Mouse (Mus musculus): ENCODE measurements around the gene Ppl.
A peak's percentile ranks its signal among the peaks of the same experiment; 100 is the strongest.

The Ppl gene

DNA sequence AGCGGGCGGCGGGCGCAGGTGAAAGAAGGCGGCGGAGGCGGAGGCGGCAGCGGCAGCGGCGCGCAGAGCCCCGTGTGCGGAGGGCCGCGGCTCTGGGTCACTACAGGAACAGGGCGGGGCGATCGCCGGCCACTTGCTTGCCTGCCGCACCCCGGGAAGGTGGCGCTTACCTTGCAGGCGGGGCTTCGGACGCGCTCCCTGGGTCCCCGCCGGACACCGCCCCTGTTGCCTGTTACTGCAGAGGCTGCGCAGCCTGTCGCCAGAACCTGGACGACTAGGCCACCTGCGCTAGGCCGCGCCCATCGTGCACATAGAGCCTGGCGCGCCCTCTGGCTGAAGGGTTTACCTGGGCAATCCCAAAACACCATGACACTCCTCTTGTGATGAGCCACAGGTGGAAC is at the start of gene Ppl:
Gene Ppl (minus strand): TSS at position 21 of the 401 bp plus-strand sequence.
- peak; percentile 63 for DNase-seq

DNA sequence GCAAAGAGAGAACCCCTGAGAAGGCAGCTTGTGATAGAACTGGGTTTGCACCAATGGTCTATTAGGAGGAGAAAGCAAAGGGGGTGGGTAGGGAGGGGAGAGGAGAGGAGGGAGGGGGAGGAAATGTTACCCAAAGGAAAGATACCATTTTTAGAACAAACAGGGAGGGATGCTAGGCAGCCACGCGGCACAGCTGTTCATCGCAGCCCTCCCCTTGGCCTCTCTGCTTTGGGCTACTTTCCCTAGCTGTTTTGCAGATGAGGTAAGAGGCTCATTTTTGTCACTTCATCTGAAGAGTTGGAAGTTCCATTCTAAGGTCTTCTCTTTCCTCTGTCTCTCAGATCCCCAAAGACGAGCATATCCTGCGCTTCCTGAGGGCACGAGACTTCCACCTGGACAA is 40.4 kb upstream of the Ppl start:
- DNase-seq = no peak

DNA sequence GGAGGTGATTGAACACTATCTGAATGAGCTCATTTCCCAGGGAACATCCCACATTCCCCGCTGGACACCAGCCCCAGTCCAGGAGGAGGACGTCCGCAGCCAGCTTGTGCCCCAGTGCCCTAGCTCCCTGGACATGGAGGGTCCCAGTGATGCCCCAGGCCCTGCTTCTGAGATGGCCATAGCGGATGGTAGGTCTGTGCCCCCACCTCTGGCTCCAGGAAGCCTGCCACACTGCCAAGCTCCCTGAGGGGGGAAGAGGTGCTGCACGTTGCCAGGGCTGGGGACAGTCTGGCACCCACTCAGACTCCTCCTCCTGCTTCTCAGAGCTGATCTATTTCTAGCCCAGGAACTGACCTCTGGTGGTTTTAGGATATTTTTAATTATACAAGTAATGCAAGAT is 36.6 kb upstream of the Ppl start:
- DNase-seq = no peak

DNA sequence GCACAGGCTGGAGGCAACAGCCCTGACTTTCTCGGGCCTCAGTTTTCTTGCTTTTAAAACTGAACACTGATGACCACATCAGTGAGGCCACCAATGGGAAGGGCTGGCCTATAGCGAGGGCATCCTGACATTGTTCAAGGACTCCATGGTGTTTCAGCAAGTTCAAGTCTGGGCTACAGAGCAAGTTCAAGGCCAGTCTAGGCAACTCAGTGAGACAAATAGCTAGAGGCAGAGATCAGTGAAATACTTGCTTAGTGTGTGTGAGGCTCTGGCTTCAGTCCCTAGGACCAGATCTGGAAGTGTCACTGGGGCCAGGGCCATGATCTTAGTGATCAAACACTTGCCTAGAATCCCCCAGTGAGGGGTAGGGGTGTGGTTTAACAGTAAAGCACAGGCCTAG is 35.8 kb upstream of the Ppl start:
- DNase-seq = no peak

DNA sequence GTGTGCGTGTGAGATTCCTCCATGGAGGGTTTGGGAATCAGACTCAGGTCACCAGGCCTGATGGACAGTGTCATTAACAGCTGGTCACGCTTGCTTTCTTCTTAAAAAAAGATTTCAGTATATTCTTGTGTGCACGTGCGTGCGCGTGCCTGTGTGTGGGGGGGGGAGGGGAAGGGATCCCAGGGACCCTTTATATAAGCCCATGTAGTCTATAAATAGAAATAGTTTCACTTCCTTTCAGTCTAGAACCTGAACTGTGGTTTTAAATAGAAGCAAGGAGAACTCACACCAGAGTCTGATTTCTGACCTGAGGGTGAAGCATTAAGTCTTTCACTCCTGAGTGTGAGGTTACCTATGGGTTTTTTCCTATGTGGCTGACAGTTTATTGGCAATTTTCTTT is 32.1 kb upstream of the Ppl start:
- DNase-seq = no peak

DNA sequence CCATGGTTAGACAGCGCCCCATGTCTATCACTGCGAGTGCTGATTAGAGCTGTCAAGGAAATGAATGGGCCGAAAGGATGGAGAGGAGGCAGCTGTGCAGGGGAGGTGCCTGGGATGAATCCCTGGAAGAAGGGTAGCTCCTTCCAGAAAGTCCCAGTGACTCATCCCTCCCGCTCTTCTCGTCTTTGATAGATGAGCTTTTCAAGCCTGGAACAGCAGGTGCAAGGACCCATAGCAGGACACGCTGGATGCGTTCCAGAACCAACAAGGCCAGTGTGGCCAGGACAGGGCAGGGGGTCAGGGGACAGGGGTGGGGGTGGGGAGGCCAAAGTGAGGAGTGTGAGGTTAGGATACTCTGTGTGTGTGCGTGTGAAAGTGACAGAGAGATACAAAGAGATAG is 27.0 kb upstream of the Ppl start:
- DNase-seq = no peak

DNA sequence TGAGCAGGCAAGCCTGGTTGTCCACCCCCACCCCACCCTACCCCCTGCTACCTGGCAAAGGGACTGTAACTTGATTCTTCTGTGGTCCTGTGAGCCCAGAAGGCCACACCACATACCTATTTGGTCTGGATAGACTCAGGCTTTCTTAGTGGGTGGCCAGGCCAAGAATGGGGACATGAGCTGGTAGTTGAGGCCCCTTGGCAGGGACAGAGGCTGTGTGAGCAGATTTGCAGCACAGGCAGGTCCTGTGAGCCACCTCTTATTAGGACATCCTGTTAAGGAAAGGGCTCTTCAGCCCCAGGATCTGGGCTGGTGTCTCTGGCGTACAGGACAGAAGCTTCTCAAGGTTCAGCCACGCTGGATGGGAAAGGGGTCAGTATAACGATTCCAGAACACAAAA is 24.9 kb upstream of the Ppl start:
- DNase-seq = no peak

DNA sequence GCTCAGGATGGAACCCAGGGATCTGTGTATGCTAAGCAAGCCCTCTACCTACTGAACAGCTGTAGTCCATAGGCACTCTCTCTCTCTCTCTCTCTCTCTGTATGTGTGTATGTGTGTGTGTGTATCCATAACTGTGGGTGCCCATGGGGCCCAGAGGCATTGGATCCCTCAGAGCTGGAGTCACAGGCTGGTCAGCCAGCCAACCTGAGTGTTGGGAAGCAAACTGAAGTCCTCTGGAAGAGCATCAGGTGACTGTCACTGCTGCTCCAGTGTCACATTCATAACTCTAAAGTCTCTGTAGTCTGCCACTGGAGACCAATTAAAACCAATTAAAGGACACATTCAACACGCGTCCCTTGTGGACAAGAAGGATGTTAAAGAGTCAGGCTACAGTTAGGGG is 24.3 kb upstream of the Ppl start:
- no peak for DNase-seq

DNA sequence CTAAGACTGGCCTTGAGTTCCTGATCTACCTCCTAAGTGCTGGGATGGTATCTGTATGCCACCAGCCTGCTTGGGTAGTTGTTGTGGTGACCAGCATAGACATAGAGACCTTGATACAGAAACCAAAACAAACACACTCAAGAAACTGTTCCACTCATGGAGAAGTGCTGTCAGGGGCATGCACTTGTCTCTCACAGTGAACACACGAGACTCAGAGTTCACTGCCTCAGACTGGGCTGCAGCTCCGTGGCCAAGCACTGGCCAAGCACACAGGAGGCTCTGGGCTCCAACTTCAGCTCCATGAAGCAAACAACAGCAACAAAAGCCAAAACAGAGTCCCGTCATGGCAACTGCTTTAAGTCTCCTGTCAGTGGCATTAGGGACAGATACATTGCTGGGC is 22.8 kb upstream of the Ppl start:
- DNase-seq = no peak

DNA sequence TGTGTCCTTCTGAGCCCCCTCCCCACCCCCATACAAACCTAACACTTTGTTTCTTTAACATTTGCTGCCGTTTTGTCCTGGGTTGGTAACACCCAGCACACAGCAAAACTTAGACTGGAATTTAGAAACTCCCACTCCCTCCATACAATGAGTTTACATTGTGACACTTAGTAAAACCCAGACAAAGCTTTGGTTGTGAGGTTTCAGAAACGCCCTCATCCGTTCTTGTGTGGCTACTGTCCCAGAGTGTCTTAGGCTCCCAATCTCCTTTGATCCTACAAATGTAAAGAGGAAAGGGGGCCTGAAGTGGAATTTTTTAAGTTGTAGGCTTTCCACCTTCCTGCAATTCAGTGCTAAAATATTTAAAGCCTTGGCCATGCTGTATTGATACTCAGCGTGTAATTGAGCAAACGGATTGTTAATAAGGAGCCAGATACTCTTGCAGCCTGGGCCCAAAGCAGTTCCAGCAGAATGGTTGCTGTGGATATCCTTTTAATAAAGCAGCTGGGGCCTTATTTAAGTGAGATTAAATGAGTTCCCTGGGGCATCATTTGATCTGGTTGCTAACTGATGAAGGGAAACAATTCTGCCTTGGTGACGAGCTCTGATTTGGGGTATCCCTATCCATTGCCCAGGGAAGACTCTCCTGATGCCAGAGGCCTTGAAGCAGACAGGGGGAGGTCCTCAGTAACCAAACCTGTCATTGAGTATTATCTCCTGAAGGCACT is 21.2 kb upstream of the Ppl start:
- no peak for DNase-seq

DNA sequence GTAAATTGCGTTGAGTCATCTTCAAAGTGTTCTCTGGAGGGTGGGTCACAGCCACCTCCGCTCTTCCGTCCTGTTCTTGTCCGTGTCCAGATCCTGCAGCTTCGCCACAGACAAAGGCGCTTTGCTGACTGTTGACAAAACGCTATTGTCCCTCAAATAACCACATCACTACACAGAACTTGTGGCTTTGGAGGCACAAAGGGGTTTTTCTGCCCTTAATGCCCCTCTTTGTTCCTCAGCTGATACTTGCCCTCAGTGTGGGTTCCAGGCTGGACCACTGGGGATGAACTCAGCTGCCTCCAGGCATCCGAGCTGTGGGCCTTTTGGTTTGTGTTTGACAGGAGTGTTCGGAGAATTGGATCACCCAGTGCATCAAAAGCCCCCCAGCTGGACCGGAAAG is 18.3 kb upstream of the Ppl start:
- DNase-seq = no peak

DNA sequence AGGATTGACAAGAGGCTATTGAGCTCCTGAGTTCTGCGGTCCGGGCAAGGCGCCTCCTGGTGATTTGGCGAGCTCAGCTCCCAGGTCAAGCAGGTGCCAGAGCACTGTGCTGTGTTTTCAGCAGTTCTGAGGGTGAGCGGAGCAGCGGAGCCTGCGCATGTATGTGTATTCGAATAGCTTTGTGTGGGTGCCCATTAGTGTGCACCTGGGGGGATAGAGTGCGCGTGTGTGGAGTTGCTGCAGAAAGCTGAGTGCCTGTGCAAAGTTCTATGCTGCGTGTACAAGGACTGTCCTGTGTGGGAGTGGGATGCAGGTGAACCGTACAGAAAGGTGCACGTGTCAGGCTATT is 14.8 kb upstream of the Ppl start, which contains the start of gene Sec14l5:
Gene Sec14l5 (plus strand): TSS at position 73 of the 349 bp plus-strand sequence.
- no peak for DNase-seq

DNA sequence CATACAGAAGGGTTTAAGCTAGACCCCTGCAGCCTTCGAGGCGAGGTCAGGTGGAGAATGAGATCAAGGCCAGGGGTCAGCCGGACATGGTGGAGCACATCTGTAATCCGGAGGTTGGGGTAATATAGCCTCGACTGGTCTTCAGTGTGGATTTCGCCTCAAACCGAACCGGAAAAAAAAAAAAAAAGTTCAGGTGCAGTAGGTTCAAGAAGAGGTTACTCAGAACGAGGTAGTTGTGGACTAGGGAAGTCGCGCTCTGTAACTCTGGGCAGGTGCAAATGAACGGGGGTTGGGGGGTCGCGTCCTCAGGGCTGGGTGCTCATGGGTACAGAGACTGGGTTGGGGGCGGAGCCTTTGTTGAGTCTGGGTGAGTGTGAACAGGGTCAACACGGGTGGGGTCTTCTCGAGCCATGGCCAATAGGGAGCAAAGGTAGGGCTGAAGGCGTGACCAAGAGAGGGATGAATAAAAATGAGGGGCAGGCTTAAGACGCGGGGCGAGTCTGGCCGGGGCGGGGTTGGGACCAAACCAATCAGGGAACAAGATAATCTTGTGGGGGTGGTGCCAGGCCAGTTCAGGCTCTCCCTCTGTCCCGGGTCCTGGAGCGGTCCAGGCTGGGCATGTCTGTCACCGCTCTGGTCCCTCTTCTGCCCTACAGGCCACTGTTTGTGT is 14.3 kb upstream of the Ppl start:
- DNase-seq = peak; percentile 58

DNA sequence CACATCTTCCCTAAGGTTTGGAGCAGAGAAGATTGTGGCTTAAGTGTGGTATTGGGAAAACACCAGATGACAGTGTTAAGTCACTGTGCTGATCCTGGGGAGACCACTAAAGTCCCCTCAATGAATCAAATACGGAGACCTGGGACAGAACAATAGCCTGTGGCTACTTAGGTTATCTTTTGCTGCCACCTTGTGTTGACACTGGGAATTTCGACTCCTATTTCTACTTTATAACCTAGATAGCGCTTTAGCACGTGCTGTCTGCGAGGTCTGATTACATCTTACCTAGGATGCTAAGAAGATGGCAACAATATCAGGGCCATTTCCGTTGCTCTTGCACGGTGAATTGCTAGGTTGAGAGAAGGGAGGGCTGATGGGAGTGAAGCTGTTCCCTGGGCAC is 13.3 kb upstream of the Ppl start:
- peak; percentile 70 for DNase-seq

DNA sequence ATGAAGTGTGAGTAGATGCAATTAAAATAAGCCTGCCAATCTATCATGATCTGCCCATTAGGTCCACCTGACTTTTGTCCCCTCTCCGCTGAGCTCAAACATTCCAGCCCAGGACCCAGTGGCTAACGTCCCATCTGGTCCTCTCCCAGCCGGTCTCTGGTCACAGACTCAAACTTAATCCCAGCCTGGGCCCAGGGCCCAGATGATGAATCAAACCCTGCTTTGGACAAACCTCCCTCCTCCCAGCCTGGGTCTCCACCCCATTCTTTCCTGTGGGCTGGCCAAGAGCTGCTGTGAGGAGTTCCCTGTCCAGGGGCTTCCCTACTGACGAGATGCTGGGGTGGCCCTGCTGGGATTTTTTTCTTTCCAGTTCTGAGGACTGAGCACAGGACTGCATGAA is 7.5 kb upstream of the Ppl start:
- DNase-seq = no peak

DNA sequence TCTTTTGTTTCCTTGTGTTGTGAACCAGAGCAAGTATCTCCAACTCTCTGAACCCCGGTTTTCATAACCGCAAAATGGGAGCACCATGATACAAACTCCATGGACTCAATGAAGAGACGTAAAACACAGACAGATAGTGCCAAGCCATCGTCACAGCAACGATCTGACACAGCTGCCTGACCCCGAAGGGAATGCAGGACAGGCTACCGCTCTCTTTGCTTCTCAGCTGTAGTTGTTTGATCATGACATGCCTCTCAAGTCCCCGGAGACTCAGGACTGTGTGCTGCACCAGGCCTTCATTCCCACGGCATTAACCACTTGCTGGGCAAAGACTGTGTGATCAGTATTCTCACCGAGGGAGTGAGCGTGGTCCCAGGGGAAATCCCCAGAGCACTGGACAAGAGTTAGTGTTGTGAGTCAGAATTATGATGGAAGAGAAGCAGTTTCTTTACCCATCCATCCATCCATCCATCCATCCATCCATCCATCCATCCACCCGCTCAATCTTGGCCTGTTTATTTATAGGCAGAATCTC is 4.9 kb upstream of the Ppl start:
- DNase-seq = no peak

DNA sequence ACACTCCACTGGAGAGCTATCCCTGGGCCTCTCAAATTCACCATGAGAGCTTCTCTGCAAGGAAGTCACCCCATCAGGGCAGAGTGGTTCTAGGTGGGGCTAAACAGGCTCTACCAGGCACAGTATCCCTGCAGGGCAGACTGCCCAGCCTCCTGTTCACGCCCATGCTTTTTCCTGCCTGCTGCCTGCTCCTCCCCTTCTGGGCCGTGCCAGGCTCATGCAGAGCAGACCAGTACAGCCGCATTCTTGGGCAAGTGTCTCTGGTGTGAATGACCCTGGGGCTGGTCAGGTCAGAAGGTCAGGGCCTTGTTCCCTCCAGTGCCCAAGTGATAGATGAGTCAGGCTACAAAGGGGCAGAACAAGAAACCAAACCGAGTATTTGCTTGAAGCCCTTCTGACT is 4.3 kb upstream of the Ppl start:
- DNase-seq = no peak

DNA sequence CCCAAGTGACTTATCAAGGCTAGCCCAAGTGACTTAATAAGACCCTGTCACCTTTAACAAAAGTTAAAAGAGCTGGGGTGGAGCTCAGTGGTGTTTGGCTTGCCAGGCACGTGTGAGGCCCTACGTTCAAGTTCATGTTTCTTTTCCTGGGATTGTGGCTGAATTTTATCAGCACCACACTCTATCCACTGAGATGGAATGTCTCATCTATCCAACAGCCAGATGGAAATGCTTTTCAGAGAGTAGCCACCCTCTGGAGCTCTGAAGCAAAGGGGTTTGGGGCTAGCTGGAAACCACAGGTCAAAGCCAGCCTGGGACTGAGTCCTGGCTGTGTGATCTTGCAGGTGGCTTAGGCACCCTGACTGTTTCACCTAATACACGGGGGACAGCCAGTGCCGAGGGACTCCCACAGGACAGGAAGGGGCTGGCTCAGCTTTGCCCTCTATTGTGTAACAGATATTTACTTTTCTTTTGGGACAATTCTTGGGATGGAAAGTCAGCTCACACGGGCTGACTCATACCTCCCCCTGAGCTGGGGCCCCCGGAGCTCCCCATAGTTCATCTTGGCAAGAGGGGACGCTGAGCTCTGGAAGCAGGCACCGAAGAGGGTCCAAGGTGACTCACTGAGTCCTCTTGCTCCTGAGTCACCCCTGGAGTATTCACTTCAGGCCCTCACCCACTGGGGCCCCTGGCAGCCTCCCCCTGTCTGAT is 3.5 kb upstream of the Ppl start:
- no peak for DNase-seq

DNA sequence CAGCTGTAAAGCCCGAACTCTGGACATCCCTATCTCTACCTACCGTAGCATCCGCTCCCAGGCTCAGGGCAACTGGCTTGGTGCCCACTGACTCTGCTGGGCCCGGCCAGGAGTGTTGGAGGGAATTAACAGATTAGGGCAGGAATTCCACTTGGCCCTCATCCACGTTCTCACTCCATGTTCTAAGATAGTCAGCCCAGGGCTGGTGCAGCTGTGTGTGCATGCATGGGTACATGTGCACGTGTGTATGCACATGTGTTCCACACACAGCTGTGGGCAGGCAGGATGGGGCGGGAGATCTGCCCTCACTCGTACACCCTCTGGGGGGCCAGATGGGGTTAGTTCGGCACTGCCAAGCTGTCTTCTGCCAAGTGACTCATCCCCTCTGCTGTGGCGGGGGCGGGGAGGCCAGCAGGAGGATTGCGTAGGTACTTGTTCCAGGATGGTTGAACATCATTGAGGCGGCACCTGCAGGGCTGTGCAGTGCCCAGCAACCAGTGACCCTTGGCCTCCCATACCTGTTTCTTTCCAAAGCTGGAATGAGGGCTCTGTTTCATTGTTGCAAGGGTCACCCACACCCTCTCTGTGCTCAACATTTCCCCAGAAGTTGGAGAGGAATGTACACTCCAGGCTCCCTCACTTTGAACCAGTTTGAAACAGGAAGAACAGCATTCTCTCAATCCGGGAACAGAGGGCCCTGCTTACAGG is 2.6 kb upstream of the Ppl start:
- peak; percentile 55 for DNase-seq

DNA sequence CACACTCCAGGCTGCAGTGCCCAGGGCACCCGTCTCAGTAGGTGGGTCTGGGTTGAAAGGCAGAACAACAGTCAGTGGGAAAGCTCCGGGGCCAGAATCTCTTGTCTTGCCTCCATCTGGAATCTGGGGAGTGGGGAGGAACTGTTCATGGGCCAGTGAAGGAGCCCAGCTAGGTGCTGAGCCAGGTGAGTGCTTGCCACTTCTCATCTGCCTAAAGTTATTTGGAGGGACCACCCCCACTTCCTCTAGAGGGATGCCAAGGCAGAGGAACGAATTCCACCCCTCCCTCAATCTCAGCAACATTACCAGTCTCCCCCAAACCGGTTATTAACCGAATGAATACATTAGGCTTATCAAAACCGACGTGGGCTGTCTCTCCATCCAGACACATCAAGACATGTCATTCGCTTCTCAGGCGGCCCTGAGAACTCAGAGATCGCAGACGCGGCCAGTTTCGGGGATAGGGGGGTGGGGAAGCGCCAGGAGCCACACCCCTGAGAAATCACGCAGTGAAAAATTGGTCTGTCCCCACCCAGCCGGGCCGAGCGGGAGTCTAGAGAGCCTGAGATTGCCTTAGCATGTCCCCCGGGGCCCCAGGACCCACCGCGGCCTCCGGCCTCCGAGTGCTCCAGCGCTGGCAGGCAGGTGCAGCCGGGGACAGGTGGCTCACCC is 834 bp downstream of the Ppl start:
- no peak for DNase-seq

DNA sequence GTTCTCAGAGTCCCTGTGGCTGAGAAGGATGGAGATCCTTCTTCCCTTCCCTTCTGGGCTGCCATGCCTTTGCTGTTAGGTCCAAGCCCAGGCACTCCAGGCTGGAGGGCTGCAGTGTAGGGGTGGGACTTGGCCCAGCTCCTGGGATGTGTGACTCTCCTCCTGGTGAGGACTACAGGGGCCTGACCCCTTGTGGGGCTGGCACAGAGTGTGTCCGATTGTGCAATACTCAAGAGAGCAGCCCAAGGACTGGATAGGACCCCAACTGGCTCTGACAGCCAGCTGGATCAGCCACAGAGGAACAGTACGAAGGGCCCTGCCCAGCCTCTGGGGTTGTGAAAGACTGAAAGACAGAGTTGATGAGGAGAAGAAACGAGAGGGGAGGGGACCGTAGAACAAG is 1.5 kb downstream of the Ppl start:
- no peak for DNase-seq

DNA sequence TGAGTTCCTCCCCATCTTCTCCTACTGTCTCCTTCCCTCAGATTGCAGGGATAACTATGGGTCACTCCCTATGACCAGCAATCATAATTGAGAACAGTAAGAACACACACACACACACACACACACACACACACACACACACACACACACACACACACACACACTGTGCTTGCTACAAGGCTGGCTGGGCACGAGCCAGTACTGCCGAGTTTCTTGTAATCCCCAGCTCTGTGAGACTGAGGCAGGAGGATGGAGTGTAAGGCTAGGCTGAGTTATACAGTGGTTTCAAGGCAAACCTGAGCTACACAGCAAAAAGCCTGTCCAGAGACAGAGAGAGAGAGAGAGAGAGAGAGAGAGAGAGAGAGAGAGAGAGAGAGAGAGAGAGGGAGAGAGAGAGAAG is 2.0 kb downstream of the Ppl start:
- DNase-seq = no peak

DNA sequence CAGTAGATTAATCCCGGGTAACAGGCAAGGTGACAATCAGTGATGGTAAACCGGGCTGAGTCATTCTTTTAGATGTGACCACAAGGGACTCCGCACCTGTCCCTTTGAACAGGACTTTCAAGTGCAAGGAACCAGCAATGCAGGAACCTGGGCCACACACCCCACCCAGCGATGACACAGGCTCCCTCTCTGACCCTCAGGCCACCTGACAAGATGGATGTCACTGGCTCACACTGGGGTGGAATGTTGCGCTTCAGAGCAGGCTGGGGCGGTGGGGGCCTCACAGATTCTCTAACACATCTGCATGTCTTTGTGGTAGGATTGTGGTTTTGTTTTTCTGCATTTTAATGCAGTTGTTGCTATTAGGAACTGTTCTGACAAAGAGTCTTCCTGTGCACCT is 8.7 kb downstream of the Ppl start:
- DNase-seq = no peak
